Mouse (Mus musculus): ENCODE results near the gene Spsb1.

DNA sequence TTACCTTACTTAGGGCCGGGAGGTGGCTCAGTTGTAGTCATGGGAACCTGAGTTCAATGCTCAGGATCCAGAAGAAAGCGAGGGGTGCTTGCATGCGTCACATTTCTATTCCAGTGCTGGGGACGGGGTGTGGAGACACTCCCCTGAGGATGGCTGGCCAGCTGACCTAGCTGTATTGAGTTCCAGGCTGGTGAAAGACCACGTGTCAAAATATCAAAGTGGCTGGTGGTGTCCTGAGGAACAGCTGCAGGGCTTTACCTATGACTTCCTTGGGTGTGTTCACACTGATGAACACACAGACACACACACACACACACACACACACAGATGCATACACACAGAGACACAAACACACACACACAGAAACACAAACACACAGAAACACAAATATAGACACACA lies 73.9 kb downstream of the Spsb1 start:
- TF ChIP-seq CTCF (IDR thresholded peaks at IDR 0.05; ENCODE audit: low read depth, low read length) (no peak), POLR2A (IDR thresholded peaks at IDR 0.05; ENCODE audit: extremely low read depth, insufficient read depth, low read length) (no peak)

Data from liver, adult 2 months (tissue).